Mouse (Mus musculus): ENCODE measurements at regions not wholly inside any gene's neighbourhood (a gene's known extent, or its start where the extent isn't known, plus 50 kb on each side); places are given as distances from the start of the nearest gene placed in this dataset.

DNA sequence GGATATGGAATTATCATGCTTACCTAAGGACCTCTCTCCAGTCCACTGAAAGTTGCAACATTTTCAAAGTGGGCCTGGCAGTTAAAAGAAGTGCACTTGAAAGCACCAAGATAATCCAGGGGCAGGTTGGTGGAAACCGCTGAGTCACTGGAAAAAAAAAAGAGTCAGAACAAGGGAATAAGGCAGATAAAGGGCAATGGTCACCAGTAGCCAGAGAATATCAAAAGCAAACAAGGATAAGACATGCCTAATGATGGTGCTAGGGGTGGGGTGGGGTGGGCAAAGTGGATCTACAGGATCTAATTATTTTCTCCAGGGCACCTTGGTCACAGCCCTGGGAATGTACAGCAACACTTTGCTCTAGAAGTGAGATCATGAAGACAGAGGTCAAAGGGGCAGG lies 175.1 kb upstream of the S100g start:
- Histone ChIP-seq H3K9ac (ENCODE audit: low read depth, low read length) (no peak overlapping the region), H3K4me3 (ENCODE audit: insufficient read depth, low read depth, low read length) (no peak overlapping the region), H3K4me1 (ENCODE audit: control insufficient read depth, insufficient read depth, low read length) (no peaks in the 10 kb centered on the region), H3K36me3 (ENCODE audit: control insufficient read depth, insufficient read depth, low read length) (no peaks in the 10 kb centered on the region), H3K27me3 (ENCODE audit: control insufficient read depth, insufficient read depth, low read length) (no peaks in the 10 kb centered on the region), H3K27ac (replicated peaks; ENCODE audit: insufficient read depth, low read depth, low read length) (no peak overlapping the region), H3K79me2 (ENCODE audit: control insufficient read depth, insufficient read depth, low read length) (no peaks in the 10 kb centered on the region)
- DNase-seq (ENCODE audit: extremely low read depth, low read depth, low spot score): no peak
- WGBS: 82% methylated on average over 1 of the region's 1 CpGs
- TF ChIP-seq POLR2A (IDR thresholded peaks at IDR 0.05; ENCODE audit: extremely low read depth, insufficient read depth, low read length) (no peak), CTCF (IDR thresholded peaks at IDR 0.05; ENCODE audit: low read depth, low read length) (no peak)

DNA sequence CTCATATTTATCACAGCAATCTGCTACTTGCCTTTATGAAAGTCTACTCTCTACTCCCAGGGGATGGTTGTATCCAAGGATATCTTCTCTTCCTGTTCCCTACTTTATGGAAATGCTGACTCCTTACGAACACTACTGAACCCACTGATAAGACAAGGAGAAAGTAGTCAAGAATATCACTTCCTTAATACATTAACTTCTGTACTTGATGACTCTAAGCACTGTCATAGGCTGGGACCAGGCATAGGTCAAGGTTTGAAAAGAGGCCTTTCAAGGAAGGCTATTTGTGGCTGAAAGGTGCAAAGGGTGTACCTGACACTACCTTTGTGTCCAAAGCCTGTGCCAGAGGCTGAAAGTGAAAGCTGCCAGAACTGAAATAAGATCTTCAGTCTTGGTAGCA lies 164.2 kb upstream of the S100g start:
- no peaks in the 10 kb centered on the region for H3K36me3 ChIP-seq (ENCODE audit: control insufficient read depth, insufficient read depth, low read length)
- no peak overlapping the region for H3K9ac ChIP-seq (ENCODE audit: low read depth, low read length)
- 68% methylated on average over 1 of the region's 1 CpGs for WGBS
- no peak for DNase-seq (ENCODE audit: extremely low read depth, low read depth, low spot score)
- no peak overlapping the region for H3K27ac ChIP-seq (replicated peaks; ENCODE audit: insufficient read depth, low read depth, low read length)
- H3K4me1 ChIP-seq (ENCODE audit: control insufficient read depth, insufficient read depth, low read length): no peaks in the 10 kb centered on the region
- no peak overlapping the region for H3K4me3 ChIP-seq (ENCODE audit: insufficient read depth, low read depth, low read length)
- TF ChIP-seq CTCF (IDR thresholded peaks at IDR 0.05; ENCODE audit: low read depth, low read length) (no peak), POLR2A (IDR thresholded peaks at IDR 0.05; ENCODE audit: extremely low read depth, insufficient read depth, low read length) (no peak)
- no peaks in the 10 kb centered on the region for H3K27me3 ChIP-seq (ENCODE audit: control insufficient read depth, insufficient read depth, low read length)
- no peaks in the 10 kb centered on the region for H3K79me2 ChIP-seq (ENCODE audit: control insufficient read depth, insufficient read depth, low read length)

DNA sequence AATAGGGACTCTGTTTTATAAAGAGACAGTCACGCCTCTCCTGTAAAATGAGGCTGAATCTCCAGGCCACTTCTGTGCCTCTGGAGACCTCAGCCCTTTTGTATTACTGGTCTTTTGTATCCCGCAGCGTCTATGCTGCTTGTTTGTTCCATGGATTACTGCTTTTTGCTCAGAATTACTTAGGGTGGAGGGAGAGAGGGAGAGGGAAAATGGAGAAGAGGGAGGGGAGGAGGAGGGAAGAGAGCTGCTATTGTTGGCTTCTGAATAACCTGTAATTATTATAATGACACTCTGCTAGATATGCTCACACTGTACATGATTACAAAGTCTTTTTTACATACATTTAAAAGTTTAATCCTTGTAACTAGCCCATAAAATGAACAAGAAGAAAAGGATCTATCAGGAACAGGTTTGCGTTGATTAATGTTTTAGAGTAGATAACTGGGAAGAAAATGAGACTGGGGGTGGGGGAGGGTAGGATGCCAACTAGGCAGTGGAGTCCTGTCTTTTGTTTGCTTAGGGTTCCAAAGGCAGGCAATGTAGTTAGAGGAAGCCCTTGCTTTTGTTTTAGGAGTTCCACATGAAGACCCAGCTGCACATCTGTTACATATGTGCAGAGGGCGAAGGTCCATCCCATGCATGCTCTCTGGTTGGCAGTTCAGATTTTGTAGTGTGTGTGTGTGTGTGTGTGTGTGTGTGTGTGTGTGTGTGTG lies 153.4 kb upstream of the S100g start:
- Histone ChIP-seq H3K79me2 (ENCODE audit: control insufficient read depth, insufficient read depth, low read length) (no peaks in the 10 kb centered on the region), H3K36me3 (ENCODE audit: control insufficient read depth, insufficient read depth, low read length) (no peaks in the 10 kb centered on the region), H3K4me3 (ENCODE audit: insufficient read depth, low read depth, low read length) (no peak overlapping the region), H3K27me3 (ENCODE audit: control insufficient read depth, insufficient read depth, low read length) (no peaks in the 10 kb centered on the region), H3K9ac (ENCODE audit: low read depth, low read length) (no peak overlapping the region), H3K27ac (replicated peaks; ENCODE audit: insufficient read depth, low read depth, low read length) (no peak overlapping the region), H3K4me1 (ENCODE audit: control insufficient read depth, insufficient read depth, low read length) (no peaks in the 10 kb centered on the region)
- no peak for TF ChIP-seq POLR2A (IDR thresholded peaks at IDR 0.05; ENCODE audit: extremely low read depth, insufficient read depth, low read length)
- TF ChIP-seq CTCF (IDR thresholded peaks at IDR 0.05; ENCODE audit: low read depth, low read length): no peak
- no peak for DNase-seq (ENCODE audit: extremely low read depth, low read depth, low spot score)
- 79% methylated on average over 5 of the region's 5 CpGs for WGBS

DNA sequence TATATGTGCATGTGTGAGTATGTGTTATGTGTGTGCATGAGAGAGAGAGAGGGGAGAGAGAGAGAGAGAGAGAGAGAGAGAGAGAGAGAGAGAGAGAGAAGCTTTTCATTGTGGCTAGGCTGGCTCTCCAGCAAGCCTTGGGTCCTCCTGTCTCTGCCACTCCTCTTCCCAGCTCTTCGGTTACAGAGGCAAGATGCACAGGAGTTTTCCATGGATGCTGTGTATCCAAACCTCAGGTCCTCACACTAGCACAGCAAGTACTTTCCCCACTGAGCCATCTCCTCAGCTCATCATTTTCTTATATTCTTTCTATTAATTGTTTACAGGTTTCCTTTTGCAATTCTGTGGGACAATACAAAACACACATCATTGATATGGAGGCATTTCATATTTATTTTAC lies 152.8 kb upstream of the S100g start:
- no peaks in the 10 kb centered on the region for H3K27me3 ChIP-seq (ENCODE audit: control insufficient read depth, insufficient read depth, low read length)
- H3K79me2 ChIP-seq (ENCODE audit: control insufficient read depth, insufficient read depth, low read length): no peaks in the 10 kb centered on the region
- no peak overlapping the region for H3K4me3 ChIP-seq (ENCODE audit: insufficient read depth, low read depth, low read length)
- TF ChIP-seq CTCF (IDR thresholded peaks at IDR 0.05; ENCODE audit: low read depth, low read length) (no peak), POLR2A (IDR thresholded peaks at IDR 0.05; ENCODE audit: extremely low read depth, insufficient read depth, low read length) (no peak)
- 78% methylated on average over 1 of the region's 1 CpGs for WGBS
- no peak overlapping the region for H3K9ac ChIP-seq (ENCODE audit: low read depth, low read length)
- no peak for DNase-seq (ENCODE audit: extremely low read depth, low read depth, low spot score)
- H3K4me1 ChIP-seq (ENCODE audit: control insufficient read depth, insufficient read depth, low read length): no peaks in the 10 kb centered on the region
- H3K36me3 ChIP-seq (ENCODE audit: control insufficient read depth, insufficient read depth, low read length): no peaks in the 10 kb centered on the region
- H3K27ac ChIP-seq (replicated peaks; ENCODE audit: insufficient read depth, low read depth, low read length): no peak overlapping the region

DNA sequence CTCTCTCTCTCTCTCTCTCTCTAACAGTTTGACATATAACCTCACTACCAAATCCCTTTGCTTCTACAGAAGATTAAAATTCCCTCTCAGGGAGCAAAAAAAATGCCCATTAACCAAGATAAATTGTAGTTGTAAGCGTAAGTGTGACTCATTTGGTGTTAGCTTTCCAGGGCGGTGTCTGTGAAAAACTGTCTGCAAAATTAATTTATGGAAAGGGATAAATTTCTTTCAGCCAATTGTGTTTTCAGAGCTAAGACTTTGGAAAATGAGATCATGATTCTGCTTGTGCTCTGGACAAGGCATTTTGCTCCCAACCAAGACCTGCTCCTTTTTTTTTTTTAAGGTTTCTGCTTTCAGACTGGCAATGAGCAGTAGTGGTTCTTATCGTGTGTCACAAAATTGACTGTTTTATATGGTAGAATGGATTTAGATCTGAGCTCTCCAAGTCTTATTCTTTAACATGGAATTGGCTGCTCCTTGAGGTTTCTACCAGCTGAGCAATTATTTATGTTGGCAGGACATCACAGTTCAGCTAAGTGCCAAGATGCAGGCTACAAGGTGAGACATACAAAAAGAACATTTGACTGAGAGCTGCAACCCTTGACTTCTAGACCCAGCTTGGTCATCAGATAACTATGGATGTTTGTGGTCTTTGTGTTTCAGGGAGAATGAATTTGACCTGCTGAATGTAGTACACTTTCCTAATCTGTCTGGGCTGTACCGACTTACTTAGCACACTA lies 130.8 kb upstream of the S100g start:
- no peaks in the 10 kb centered on the region for H3K79me2 ChIP-seq (ENCODE audit: control insufficient read depth, insufficient read depth, low read length)
- H3K36me3 ChIP-seq (ENCODE audit: control insufficient read depth, insufficient read depth, low read length): no peaks in the 10 kb centered on the region
- no peak for DNase-seq (ENCODE audit: extremely low read depth, low read depth, low spot score)
- no peak overlapping the region for H3K4me3 ChIP-seq (ENCODE audit: insufficient read depth, low read depth, low read length)
- no peak overlapping the region for H3K9ac ChIP-seq (ENCODE audit: low read depth, low read length)
- TF ChIP-seq POLR2A (IDR thresholded peaks at IDR 0.05; ENCODE audit: extremely low read depth, insufficient read depth, low read length) (no peak), CTCF (IDR thresholded peaks at IDR 0.05; ENCODE audit: low read depth, low read length) (no peak)
- no peaks in the 10 kb centered on the region for H3K27me3 ChIP-seq (ENCODE audit: control insufficient read depth, insufficient read depth, low read length)
- 87% methylated on average over 4 of the region's 4 CpGs for WGBS
- H3K27ac ChIP-seq (replicated peaks; ENCODE audit: insufficient read depth, low read depth, low read length): no peak overlapping the region
- no peaks in the 10 kb centered on the region for H3K4me1 ChIP-seq (ENCODE audit: control insufficient read depth, insufficient read depth, low read length)

Measured in liver, adult 2 months (tissue).